Mouse (Mus musculus): ENCODE data around the gene Pard3.

Gene Pard3

GRCm38 (mm10) chr8:127229325-127230232, 165.9 kb downstream of the Pard3 start:
- POLR2A ChIA-PET, result interaction anchor here in 1 of 4 experiments (0.5 kb wide), 1 partner anchor 98 kb away, joined by 3 read pairs; no protein-coding TSS in a partner anchor
- CTCF ChIA-PET, result interaction anchor here in 1 of 4 experiments (0.6 kb wide), 1 partner anchor 301 kb away, joined by 11 read pairs; no protein-coding TSS in a partner anchor

- POLR2A ChIA-PET, result no interaction called here
- CTCF ChIA-PET, result no interaction called here
Measured at GRCm38 (mm10) chr8:127230233-127230595, 166.5 kb downstream of the Pard3 start.

GRCm38 (mm10) chr8:127243351-127243750, 179.7 kb downstream of the Pard3 start:
- ChIA-PET CTCF (interaction anchor here in 1 of 4 experiments (0.6 to 0.7 kb wide), 3 partner anchors 9 to 52 kb away, joined by 4 to 5 read pairs (median 5); no protein-coding TSS in a partner anchor), POLR2A (interaction anchor here in 2 of 4 experiments (0.6 to 1.2 kb wide), 4 partner anchors 8 to 270 kb away, joined by 3 read pairs; no protein-coding TSS in a partner anchor)

- ChIA-PET POLR2A (interaction anchor here in 2 of 4 experiments (0.6 to 1.4 kb wide), 2 partner anchors 28 to 154 kb away, joined by 3 to 5 read pairs; no protein-coding TSS in a partner anchor), CTCF (interaction anchor here in 2 of 4 experiments (0.7 kb wide), 2 partner anchors 26 to 673 kb away, joined by 3 to 5 read pairs; no protein-coding TSS in a partner anchor)
Measured at GRCm38 (mm10) chr8:127243841-127244240, 180.1 kb downstream of the Pard3 start.

- ChIA-PET POLR2A (interaction anchor here in 1 of 4 experiments (0.7 to 1.6 kb wide), 4 partner anchors 18 to 309 kb away, joined by 4 to 5 read pairs (median 4); no protein-coding TSS in a partner anchor), CTCF (interaction anchor here in 2 of 4 experiments (0.6 to 1.5 kb wide), 2 partner anchors 49 to 275 kb away, joined by 3 to 4 read pairs; no protein-coding TSS in a partner anchor)
Measured at GRCm38 (mm10) chr8:127250746-127251145, 187.1 kb downstream of the Pard3 start.

GRCm38 (mm10) chr8:127251476-127251875, 187.8 kb downstream of the Pard3 start:
- CTCF ChIA-PET, result interaction anchor here in 3 of 4 experiments (0.5 to 1.5 kb wide), 9 partner anchors 11 to 276 kb away, joined by 3 to 9 read pairs (median 3); no protein-coding TSS in a partner anchor
- POLR2A ChIA-PET, result interaction anchor here in 2 of 4 experiments (0.6 to 1.6 kb wide), 4 partner anchors 9 to 194 kb away, joined by 3 to 5 read pairs (median 4); no protein-coding TSS in a partner anchor

- ChIA-PET POLR2A (interaction anchor here in 2 of 4 experiments (0.6 to 1.6 kb wide), 5 partner anchors 9 to 194 kb away, joined by 3 to 5 read pairs (median 3); no protein-coding TSS in a partner anchor), CTCF (interaction anchor here in 3 of 4 experiments (0.5 to 1.5 kb wide), 10 partner anchors 9 to 276 kb away, joined by 3 to 9 read pairs (median 4); no protein-coding TSS in a partner anchor)
Measured at GRCm38 (mm10) chr8:127251985-127252384, 188.3 kb downstream of the Pard3 start.

- ChIA-PET CTCF (no interaction called here), POLR2A (interaction anchor here in 1 of 4 experiments (0.7 to 1.7 kb wide), 4 partner anchors 13 to 118 kb away, joined by 3 to 5 read pairs (median 4); no protein-coding TSS in a partner anchor)
Measured at GRCm38 (mm10) chr8:127254625-127255024, 190.9 kb downstream of the Pard3 start.

DNA sequence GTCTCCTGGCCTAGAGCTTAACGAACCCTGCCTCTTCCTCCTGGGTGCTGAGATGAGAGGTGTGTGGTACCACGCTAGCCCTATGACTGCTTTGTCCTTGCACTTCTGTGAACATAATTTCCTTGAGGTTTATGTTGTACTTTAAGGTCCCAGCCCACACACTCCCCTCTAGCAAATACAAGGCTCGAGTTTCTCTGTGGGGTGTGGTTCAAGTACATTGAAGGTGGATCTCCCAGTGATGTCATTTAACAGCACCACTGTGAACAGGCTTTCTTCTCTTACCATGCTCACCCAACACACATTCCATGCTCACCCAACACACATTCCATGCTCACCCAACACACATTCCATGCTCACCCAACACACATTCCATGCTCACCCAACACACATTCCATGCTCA, 193.4 kb downstream of the Pard3 start:
- POLR2A ChIA-PET, result no interaction called here
- CTCF ChIA-PET, result no interaction called here

DNA sequence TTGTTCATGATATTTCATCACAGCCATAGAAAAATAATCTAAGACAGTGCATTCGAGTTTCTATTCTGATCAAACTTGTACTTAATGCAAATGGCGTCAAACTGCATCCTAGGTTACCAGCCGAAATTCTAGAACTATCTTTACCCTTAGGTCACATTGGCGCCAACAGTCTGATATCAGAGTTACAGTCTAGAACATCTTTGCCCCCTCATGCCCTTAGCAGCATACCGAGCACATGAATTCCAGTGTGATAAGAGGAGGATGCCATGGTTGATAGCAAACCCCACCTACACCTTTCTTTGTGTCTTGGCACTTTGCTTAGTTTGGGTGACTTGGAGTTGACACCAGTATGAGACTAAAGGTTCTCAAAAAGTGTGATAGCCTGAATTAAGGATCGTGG, 197.4 kb downstream of the Pard3 start:
- ChIA-PET POLR2A (interaction anchor here in 1 of 4 experiments (1.2 kb wide), 1 partner anchor 16 kb away, joined by 3 read pairs; no protein-coding TSS in a partner anchor), CTCF (no interaction called here)

GRCm38 (mm10) chr8:127262026-127262425, 198.3 kb downstream of the Pard3 start:
- ChIA-PET POLR2A (interaction anchor here in 1 of 4 experiments (1.2 to 1.6 kb wide), 2 partner anchors 15 to 23 kb away, joined by 3 to 4 read pairs; no protein-coding TSS in a partner anchor), CTCF (interaction anchor here in 2 of 4 experiments (1.0 to 2.3 kb wide), 2 partner anchors 10 kb away, joined by 3 to 9 read pairs; no protein-coding TSS in a partner anchor)

- ChIA-PET POLR2A (interaction anchor here in 1 of 4 experiments (1.2 to 1.6 kb wide), 2 partner anchors 15 to 23 kb away, joined by 3 to 4 read pairs; no protein-coding TSS in a partner anchor), CTCF (interaction anchor here (0.5 to 2.3 kb wide), 4 partner anchors 10 to 1187 kb away, joined by 3 to 9 read pairs (median 3); no protein-coding TSS in a partner anchor)
Measured at GRCm38 (mm10) chr8:127262436-127262835, 198.7 kb downstream of the Pard3 start.

DNA sequence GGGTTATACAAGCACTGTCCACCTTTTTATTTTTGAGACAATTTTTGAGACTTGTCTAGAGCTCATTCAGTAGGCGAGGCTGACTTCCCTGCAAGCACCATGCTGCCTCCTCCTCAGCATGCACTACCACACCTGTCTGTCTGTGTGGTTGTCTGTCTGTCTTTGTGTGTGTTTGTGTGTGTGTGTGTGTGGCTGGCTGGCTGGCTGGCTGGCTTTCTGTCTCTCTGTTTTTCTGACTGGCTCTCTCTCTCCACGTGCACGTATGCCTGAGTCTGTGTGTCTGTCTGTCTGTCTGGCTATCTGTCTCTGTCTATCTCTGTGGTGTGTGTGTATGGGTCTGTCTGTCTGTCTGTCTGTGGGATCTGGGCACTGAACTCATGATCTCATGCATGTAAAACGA, 199.2 kb downstream of the Pard3 start:
- ChIA-PET CTCF (interaction anchor here (0.5 to 2.3 kb wide), 4 partner anchors 11 to 1187 kb away, joined by 3 to 9 read pairs (median 3); no protein-coding TSS in a partner anchor), POLR2A (interaction anchor here in 1 of 4 experiments (0.6 to 1.6 kb wide), 2 partner anchors 22 to 318 kb away, joined by 4 read pairs; no protein-coding TSS in a partner anchor)

- CTCF ChIA-PET, result interaction anchor here in 2 of 4 experiments (1.1 to 2.3 kb wide), 2 partner anchors 11 to 124 kb away, joined by 3 to 9 read pairs; no protein-coding TSS in a partner anchor
Measured at GRCm38 (mm10) chr8:127263457-127263856, 199.8 kb downstream of the Pard3 start.

DNA sequence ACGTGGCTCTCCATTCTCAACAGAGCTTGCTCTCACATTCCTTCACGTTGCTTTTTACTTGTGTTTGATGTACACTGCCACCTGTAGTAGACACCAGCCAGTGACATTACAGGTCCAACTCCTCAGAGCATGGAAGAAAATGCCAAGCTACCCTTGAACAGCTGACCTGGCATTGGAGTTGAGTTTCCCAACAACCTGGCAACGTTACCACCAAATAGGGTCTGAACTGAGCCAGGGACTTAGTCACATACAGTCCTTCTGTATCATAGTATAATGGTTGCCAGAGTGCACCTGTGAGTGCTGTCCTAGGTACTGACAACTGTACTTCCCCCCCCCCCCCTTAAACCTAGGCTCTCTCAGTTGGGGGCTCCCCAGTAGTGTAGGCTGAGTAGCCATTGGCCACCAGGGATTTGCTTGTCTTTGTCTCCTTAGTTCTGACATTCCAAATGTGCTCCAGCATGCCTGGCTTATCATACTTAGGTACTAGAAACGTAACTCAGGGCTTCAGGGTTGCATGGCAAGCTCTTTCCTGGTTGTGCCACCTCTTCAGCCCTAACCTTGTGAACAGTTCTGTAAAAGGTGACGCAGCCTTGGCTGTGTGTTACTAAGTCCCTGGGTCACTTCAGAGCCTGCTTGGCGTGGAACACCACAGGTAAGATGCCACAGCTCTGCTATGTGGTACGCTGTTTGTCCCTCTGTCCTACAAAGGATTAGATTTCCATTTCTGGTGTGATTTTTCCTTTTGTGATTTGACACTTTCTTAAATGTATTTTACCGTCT, 201.2 kb downstream of the Pard3 start:
- POLR2A ChIA-PET, result interaction anchor here in 1 of 4 experiments (1.4 to 1.5 kb wide), 2 partner anchors 9 to 51 kb away, joined by 3 to 4 read pairs; no protein-coding TSS in a partner anchor

More at GRCm38 (mm10) chr8:127263457-127263856, 199.8 kb downstream of the Pard3 start:
- POLR2A ChIA-PET, result interaction anchor here in 2 of 4 experiments (0.6 to 1.6 kb wide), 3 partner anchors 20 to 318 kb away, joined by 3 to 4 read pairs (median 4); no protein-coding TSS in a partner anchor

DNA sequence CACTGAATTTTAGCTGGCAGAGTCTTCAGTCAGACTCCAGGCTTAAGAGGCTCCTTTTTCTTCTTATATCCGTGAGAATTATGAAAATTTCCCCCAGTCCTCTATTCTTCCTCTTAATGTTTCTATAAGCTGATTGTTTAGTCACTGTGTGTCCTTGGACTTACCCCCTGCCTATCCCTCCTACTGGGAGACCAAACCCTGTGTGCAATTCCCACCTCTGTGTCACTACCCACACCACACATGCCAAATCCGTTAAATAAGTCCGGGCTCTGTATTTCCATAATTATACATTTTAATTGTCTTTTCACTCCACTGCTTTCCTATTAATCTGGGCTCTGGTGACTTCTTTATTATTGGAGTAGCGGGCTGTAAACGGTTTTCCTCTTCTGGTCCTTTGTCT, 203.1 kb downstream of the Pard3 start:
- CTCF ChIA-PET, result interaction anchor here in 1 of 4 experiments (1.6 kb wide), 1 partner anchor 15 kb away, joined by 4 read pairs; no protein-coding TSS in a partner anchor
- POLR2A ChIA-PET, result interaction anchor here in 1 of 4 experiments (0.8 kb wide), 1 partner anchor 12 kb away, joined by 3 read pairs; no protein-coding TSS in a partner anchor

More for the DNA sequence above, 201.2 kb downstream of the Pard3 start:
- CTCF ChIA-PET, result interaction anchor here in 3 of 4 experiments (0.6 to 1.2 kb wide), 4 partner anchors 13 to 345 kb away, joined by 3 to 5 read pairs (median 4); no protein-coding TSS in a partner anchor
